In genomic region chr19:17650831-17651502, GRCm38 (mm10) we compare ENCODE assay signal across 10 mouse cellular contexts.
A peak's percentile ranks its signal among the peaks of the same experiment; 100 is the strongest.
DNase-seq lines count a peak whose midpoint lies in the region; ATAC-seq lines count a peak whose summit lies in the region.
"Had no signal": no experiment of that assay in that cellular context is flagged by ENCODE, and none has a peak within 500 bp of the region (broad histone marks: within the 10 kb centered on the region; RNA-seq: fewer than 3 reads in every experiment).

No protein-coding gene starts in this region.

- 0 out of 2 replicates have a peak, but pooled peaks cover 5% of the 10 kb centered on the region for H3K36me3 ChIP-seq in lung, embryonic 15.5 days
- no peaks in the 10 kb centered on the region for H3K36me3 ChIP-seq in forebrain, embryonic 14.5 days (ENCODE audit: control insufficient read depth, insufficient read depth, low read length)
- H3K36me3 ChIP-seq in kidney, embryonic 16.5 days (ENCODE audit: insufficient read depth, low read length): peaks cover 3% of the 10 kb centered on the region; the same call in 1 of the 2 replicates
- no peaks in the 10 kb centered on the region for H3K36me3 ChIP-seq in neural tube, embryonic 14.5 days (ENCODE audit: control insufficient read depth, insufficient read depth, low read length)

- H3K9ac ChIP-seq in lung, embryonic 15.5 days: no peak overlapping the region
- H3K9ac ChIP-seq in forebrain, embryonic 14.5 days (ENCODE audit: low read length): no peak overlapping the region
- no peak overlapping the region for H3K9ac ChIP-seq in kidney, embryonic 16.5 days (replicated peaks; ENCODE audit: low read length)
- H3K9ac ChIP-seq in neural tube, embryonic 14.5 days (replicated peaks; ENCODE audit: low read depth, low read length): no peak overlapping the region

- H3K27ac ChIP-seq in lung, embryonic 15.5 days: no peak overlapping the region
- no peak overlapping the region for H3K27ac ChIP-seq in forebrain, embryonic 14.5 days (ENCODE audit: low read depth, low read length)
- H3K27ac ChIP-seq in kidney, embryonic 16.5 days (ENCODE audit: low read length): no peak overlapping the region
- H3K27ac ChIP-seq in neural tube, embryonic 14.5 days (ENCODE audit: low read depth, low read length): no peak overlapping the region; the same call in 1 of the 2 replicates

- 0 out of 2 replicates have a peak, but pooled peaks cover 2% of the 10 kb centered on the region for H3K4me1 ChIP-seq in lung, embryonic 15.5 days
- no peaks in the 10 kb centered on the region for H3K4me1 ChIP-seq in forebrain, embryonic 14.5 days (ENCODE audit: control insufficient read depth, insufficient read depth, low read length)
- H3K4me1 ChIP-seq in kidney, embryonic 16.5 days (ENCODE audit: insufficient read depth, low read length): peaks cover 6% of the 10 kb centered on the region
- no peaks in the 10 kb centered on the region for H3K4me1 ChIP-seq in neural tube, embryonic 14.5 days (ENCODE audit: control insufficient read depth, insufficient read depth, low read length)

- H3K27me3 ChIP-seq in lung, embryonic 15.5 days: no peaks in the 10 kb centered on the region
- H3K27me3 ChIP-seq in forebrain, embryonic 14.5 days (replicated peaks; ENCODE audit: control insufficient read depth, insufficient read depth, low read length): no peaks in the 10 kb centered on the region
- H3K27me3 ChIP-seq in kidney, embryonic 16.5 days (ENCODE audit: insufficient read depth, low read length): no peaks in the 10 kb centered on the region
- no peaks in the 10 kb centered on the region for H3K27me3 ChIP-seq in neural tube, embryonic 14.5 days (ENCODE audit: control insufficient read depth, insufficient read depth, low read length)

- H3K4me2 ChIP-seq in lung, embryonic 15.5 days: no peak overlapping the region
- no peak overlapping the region for H3K4me2 ChIP-seq in forebrain, embryonic 14.5 days (ENCODE audit: low read length)
- H3K4me2 ChIP-seq in kidney, embryonic 16.5 days (replicated peaks; ENCODE audit: low read depth, low read length): no peak overlapping the region
- no peak overlapping the region for H3K4me2 ChIP-seq in neural tube, embryonic 14.5 days (ENCODE audit: low read depth, low read length)

- no peak for DNase-seq in lung, adult 18-20 months
- DNase-seq in forebrain, embryonic 14.5 days (ENCODE audit: low spot score): no peak
- DNase-seq in testis, postnatal 10 days (ENCODE audit: low spot score): no peak
- no peak for DNase-seq in urinary bladder, postnatal 14 days (ENCODE audit: low spot score)
- no peak for DNase-seq in layer of hippocampus, adult 11-12 months (ENCODE audit: low spot score)
- DNase-seq: heart, postnatal 10 days had no signal

- no peaks in the 10 kb centered on the region for H3K9me3 ChIP-seq in lung, embryonic 15.5 days
- no peaks in the 10 kb centered on the region for H3K9me3 ChIP-seq in forebrain, embryonic 14.5 days (replicated peaks; ENCODE audit: control insufficient read depth, low read length)
- no peaks in the 10 kb centered on the region for H3K9me3 ChIP-seq in kidney, embryonic 16.5 days (ENCODE audit: low read length)
- no peaks in the 10 kb centered on the region for H3K9me3 ChIP-seq in neural tube, embryonic 14.5 days (ENCODE audit: control insufficient read depth, low read length)

- no peak overlapping the region for H3K4me3 ChIP-seq in lung, embryonic 15.5 days
- H3K4me3 ChIP-seq in forebrain, embryonic 14.5 days (ENCODE audit: low read depth, low read length): no peak overlapping the region
- no peak overlapping the region for H3K4me3 ChIP-seq in kidney, embryonic 16.5 days (ENCODE audit: low read length)
- no peak overlapping the region for H3K4me3 ChIP-seq in neural tube, embryonic 14.5 days (ENCODE audit: low read depth, low read length)
- H3K4me3 ChIP-seq: erythroblast, embryonic 14.5 days had no signal

- peak; percentile 73 for ATAC-seq in lung, embryonic 15.5 days (ENCODE audit: borderline replicate concordance, extremely low read depth, low FRiP score, low TSS enrichment)
- ATAC-seq in forebrain, embryonic 14.5 days: peak; percentile 26; the same call in 1 of the 2 replicates
- ATAC-seq in kidney, embryonic 16.5 days (ENCODE audit: low FRiP score, low TSS enrichment): peak; percentile 94
- ATAC-seq in neural tube, embryonic 14.5 days (ENCODE audit: low read depth): peak; percentile 93

- 38% methylated on average over 5 of the region's 5 CpGs for WGBS in lung, embryonic 15.5 days
- WGBS in forebrain, embryonic 14.5 days: 66% methylated on average over 5 of the region's 5 CpGs
- WGBS in kidney, embryonic 16.5 days: 8% methylated on average over 5 of the region's 5 CpGs
- WGBS in neural tube, embryonic 14.5 days: 4% methylated on average over 5 of the region's 5 CpGs

Comparison
In these comparisons a context has a peak if more than half of its experiments do, and no peak if none do; other contexts are left out.
1. ATAC-seq: peak in every context shown above with its lines; median percentile 94 in kidney, embryonic 16.5 days; 93 in neural tube, embryonic 14.5 days; 73 in lung, embryonic 15.5 days; 26 in forebrain, embryonic 14.5 days.